Comparison of ENCODE assay signal across 8 mouse cellular contexts in genomic region chr4:127243953-127244352, GRCm38 (mm10). TPM values are rescaled to one million over a fixed set of nuclear protein-coding genes. Genes with fewer than 3 reads are reported as not detected.
DNase-seq lines count a peak whose midpoint lies in the region; ATAC-seq and TF ChIP-seq lines count a peak whose summit lies in the region.

No protein-coding gene starts in this region.

- TF ChIP-seq CTCF in liver, embryonic 14.5 days (IDR thresholded peaks at IDR 0.05; ENCODE audit: low read depth): no peak

- ATAC-seq in heart, embryonic 14.5 days (ENCODE audit: insufficient number of reproducible peaks, insufficient read depth, low FRiP score, low read depth): peak; percentile 43
- no peak for ATAC-seq in forebrain, embryonic 13.5 days
- ATAC-seq in liver, embryonic 14.5 days (ENCODE audit: insufficient read depth): peak; percentile 59

- peaks cover 24% of the 10 kb centered on the region for H3K36me3 ChIP-seq in heart, embryonic 14.5 days (ENCODE audit: control insufficient read depth, insufficient read depth, low read length)
- peaks cover 22% of the 10 kb centered on the region for H3K36me3 ChIP-seq in forebrain, embryonic 13.5 days (ENCODE audit: poor library complexity, severe bottlenecking)
- H3K36me3 ChIP-seq in liver, embryonic 14.5 days (replicated peaks; ENCODE audit: control insufficient read depth, insufficient read depth, low read depth): no peaks in the 10 kb centered on the region; the same call in 1 of the 2 replicates

- H3K9me3 ChIP-seq in heart, embryonic 14.5 days (ENCODE audit: control insufficient read depth, low read length): no peaks in the 10 kb centered on the region
- H3K9me3 ChIP-seq in forebrain, embryonic 13.5 days (replicated peaks): no peaks in the 10 kb centered on the region
- no peaks in the 10 kb centered on the region for H3K9me3 ChIP-seq in liver, embryonic 14.5 days (ENCODE audit: control insufficient read depth, low read length)

- H3K4me2 ChIP-seq in heart, embryonic 14.5 days (ENCODE audit: low read length): peak overlapping the region; percentile 87
- H3K4me2 ChIP-seq in forebrain, embryonic 13.5 days: peak overlapping the region; percentile 95
- peak overlapping the region; percentile 75 for H3K4me2 ChIP-seq in liver, embryonic 14.5 days (ENCODE audit: low read depth)

- H3K27ac ChIP-seq in heart, embryonic 14.5 days (replicated peaks in 1 of 2; ENCODE audit: control insufficient read depth in 1 of 2, insufficient read depth in 1 of 2, low read depth in 2 of 2, low read length in 2 of 2): peak overlapping the region; percentile 6 to 35; a peak in 2 of 4 replicates
- H3K27ac ChIP-seq in forebrain, embryonic 13.5 days: no peak overlapping the region
- peak overlapping the region; percentile 24; the same call in 1 of the 2 replicates for H3K27ac ChIP-seq in liver, embryonic 14.5 days

- WGBS in heart, embryonic 14.5 days: under 1% methylated on average over 26 of the region's 26 CpGs
- under 1% methylated on average over 26 of the region's 26 CpGs for WGBS in forebrain, embryonic 13.5 days
- WGBS in liver, embryonic 14.5 days (ENCODE audit: insufficient replicate concordance): 0% methylated on average over 22 of the region's 26 CpGs

- H3K27me3 ChIP-seq in heart, embryonic 14.5 days (ENCODE audit: control insufficient read depth, insufficient read depth, low read length): no peaks in the 10 kb centered on the region
- 0 out of 2 replicates have a peak, but pooled peaks cover 3% of the 10 kb centered on the region for H3K27me3 ChIP-seq in forebrain, embryonic 13.5 days
- no peaks in the 10 kb centered on the region for H3K27me3 ChIP-seq in liver, embryonic 14.5 days (ENCODE audit: control insufficient read depth, insufficient read depth, low read length)

- H3K9ac ChIP-seq in heart, embryonic 14.5 days (ENCODE audit: low read length): peak overlapping the region; percentile 97
- peak overlapping the region; percentile 96 for H3K9ac ChIP-seq in forebrain, embryonic 13.5 days
- H3K9ac ChIP-seq in liver, embryonic 14.5 days (replicated peaks): peak overlapping the region; percentile 91

- DNase-seq in heart, adult 9 months (ENCODE audit: low spot score in 2 of 2): no peak
- peak; percentile 66 for DNase-seq in MN1 (ENCODE audit: low spot score)
- no peak for DNase-seq in liver, embryonic 14.5 days (ENCODE audit: low read depth in 3 of 3, low spot score in 3 of 3)
- no peak for DNase-seq in yolk sac, embryonic 10.5 days (ENCODE audit: low spot score)
- DNase-seq in cerebellum, postnatal 10 days: no peak
- DNase-seq in thymus, postnatal 36 days: no peak

- peak overlapping the region; percentile 81 to 98 for H3K4me3 ChIP-seq in heart, embryonic 14.5 days (ENCODE audit: control insufficient read depth in 1 of 2, insufficient read depth in 1 of 2, low read depth in 1 of 2, low read length in 2 of 2)
- H3K4me3 ChIP-seq in forebrain, embryonic 13.5 days: peak overlapping the region; percentile 95
- peak overlapping the region; percentile 83 to 95 for H3K4me3 ChIP-seq in liver, embryonic 14.5 days (ENCODE audit: insufficient read depth in 1 of 2, low read depth in 2 of 2, low read length in 2 of 2)

- peaks cover 2 to 15% of the 10 kb centered on the region in 2 experiments; a peak in 3 of 4 replicates for H3K4me1 ChIP-seq in heart, embryonic 14.5 days (ENCODE audit: control insufficient read depth in 2 of 2, insufficient read depth in 2 of 2, low read length in 2 of 2)
- H3K4me1 ChIP-seq in forebrain, embryonic 13.5 days: peaks cover 18% of the 10 kb centered on the region
- peaks cover 0 to 12% of the 10 kb centered on the region in 2 experiments; a peak in 3 of 4 replicates for H3K4me1 ChIP-seq in liver, embryonic 14.5 days (replicated peaks; ENCODE audit: control insufficient read depth in 2 of 2, insufficient read depth in 2 of 2, low read length in 1 of 2)

- no peak for TF ChIP-seq EP300 in liver, embryonic 14.5 days (IDR thresholded peaks at IDR 0.05; ENCODE audit: low read depth)

RNA-seq across cellular contexts. Expression of gene Smim12, which starts 0.4 kb away (rescaled TPM):
- polyA plus RNA-seq in heart, embryonic 14.5 days (2014; fragmentation: Nextera tagmentation; extraction: Ambion mirVana): 61.2 and 63.8 TPM in 2 replicates
- polyA plus RNA-seq in forebrain, embryonic 13.5 days (2015; fragmentation: Nextera tagmentation; extraction: Ambion mirVana): 50.4 and 51.3 TPM in 2 replicates
- 11.9 and 14.5 TPM in 2 replicates for polyA plus RNA-seq in liver, embryonic 14.5 days (2012; rRNA removed)
- polyA plus RNA-seq in liver, embryonic 14.5 days (2014; fragmentation: Nextera tagmentation; extraction: Ambion mirVana): 25.7 and 27.5 TPM in 2 replicates
